Mouse (Mus musculus): ENCODE data around the gene Slc9a5. TPM values are rescaled to one million over a fixed set of nuclear protein-coding genes. Genes with fewer than 3 reads are reported as not detected.

Gene Slc9a5
- total and polyA plus RNA-seq, 3 experiments: 0.95 to 4.5 (median 3.1) TPM

DNA sequence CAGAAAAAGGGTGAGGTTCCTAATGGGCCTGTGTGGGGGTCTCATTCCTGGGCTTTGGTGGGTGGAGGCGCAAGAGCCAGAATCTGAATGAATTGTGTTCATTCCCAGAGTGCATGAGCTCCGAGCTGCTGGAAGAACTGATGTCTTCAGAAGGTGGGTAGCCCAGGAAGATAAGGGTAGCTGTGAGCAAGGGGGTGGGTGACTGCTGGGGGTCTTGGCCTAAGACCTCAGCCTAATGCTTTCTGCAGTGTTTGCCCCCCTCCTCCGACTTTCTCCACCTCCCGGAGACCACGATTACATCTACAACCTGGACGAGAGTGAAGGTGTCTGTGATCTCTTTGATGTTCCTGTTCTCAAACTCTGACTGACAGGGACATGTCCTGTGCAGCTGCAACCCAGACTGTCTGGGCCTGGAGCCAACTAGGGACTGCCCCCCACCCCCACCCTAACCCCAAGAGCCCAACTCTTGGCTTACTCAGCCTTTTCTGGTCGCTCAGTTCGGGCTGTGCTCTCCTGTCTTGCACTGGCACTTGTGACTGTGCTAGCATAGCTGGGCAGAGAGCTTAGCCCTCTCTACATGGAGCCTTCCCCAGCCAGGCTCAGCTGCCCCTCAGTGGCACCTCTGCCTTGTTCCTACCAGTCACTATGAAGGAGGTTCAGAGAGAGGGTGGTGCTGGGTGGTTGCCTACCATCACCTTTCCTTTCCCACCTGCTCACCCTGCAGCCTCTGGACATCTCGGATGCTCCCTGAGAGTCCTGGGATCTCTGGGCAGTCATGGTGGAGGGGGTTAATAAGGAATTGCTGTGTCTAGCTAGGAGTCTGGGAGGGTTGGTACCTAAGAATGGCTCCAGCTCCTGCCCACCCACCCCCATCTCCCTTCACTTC lies 44.1 kb upstream of the Slc9a5 start:
- Histone ChIP-seq H3K79me2 (replicated peaks; ENCODE audit: control insufficient read depth, extremely low read depth, insufficient read depth, poor library complexity, severe bottlenecking) (peaks cover 8% of the 10 kb centered on the region), H3K4me2 (ENCODE audit: insufficient read depth, low read depth, poor library complexity, severe bottlenecking) (no peak overlapping the region), H3K27me3 (replicated peaks) (no peaks in the 10 kb centered on the region), H3K4me1 (ENCODE audit: control insufficient read depth in 1 of 2, insufficient read depth in 2 of 2) (peaks cover 4 to 63% of the 10 kb centered on the region in 2 experiments), H3K9ac (ENCODE audit: insufficient read depth, low read depth) (no peak overlapping the region), H3K36me3 (replicated peaks in 1 of 2; ENCODE audit: control insufficient read depth in 1 of 2, insufficient read depth in 1 of 2, low read length in 1 of 2) (peaks cover 88 to 97% of the 10 kb centered on the region in 2 experiments), H3K9me3 (replicated peaks; ENCODE audit: low read length) (no peaks in the 10 kb centered on the region), H3K4me3 (replicated peaks in 1 of 3; ENCODE audit: low read depth in 2 of 3, low read length in 2 of 3, poor library complexity in 1 of 3) (peak overlapping the region in 1 of 3 experiments; percentile 18), H3K27ac (ENCODE audit: insufficient read depth, low read depth) (peak overlapping the region; percentile 61; the same call in 1 of the 2 replicates)
- TF ChIP-seq POLR2AphosphoS2 (IDR thresholded peaks at IDR 0.05; ENCODE audit: low read depth, low read length) (0 out of 2 replicates have a peak, but pooled peaks have one; percentile 44), ZMIZ1 (IDR thresholded peaks at IDR 0.05; ENCODE audit: low read depth, low read length) (peak; percentile 89), RCOR1 (conservative IDR thresholded peaks at IDR 0.05; ENCODE audit: low read depth, low read length) (no peak)
- dilution Hi-C loops (cut with MboI; ENCODE audit: extremely low pct_ligation_motif_present, extremely low pct_unique_long_range_greater_than_20kb, low sequenced_read_pairs) (no loop called here), in situ Hi-C loops (cut with MboI; ENCODE audit: low pct_ligation_motif_present, low pct_unique_long_range_greater_than_20kb, low sequenced_read_pairs) (no loop called here)
- no peak for DNase-seq (ENCODE audit: extremely low read depth)

DNA sequence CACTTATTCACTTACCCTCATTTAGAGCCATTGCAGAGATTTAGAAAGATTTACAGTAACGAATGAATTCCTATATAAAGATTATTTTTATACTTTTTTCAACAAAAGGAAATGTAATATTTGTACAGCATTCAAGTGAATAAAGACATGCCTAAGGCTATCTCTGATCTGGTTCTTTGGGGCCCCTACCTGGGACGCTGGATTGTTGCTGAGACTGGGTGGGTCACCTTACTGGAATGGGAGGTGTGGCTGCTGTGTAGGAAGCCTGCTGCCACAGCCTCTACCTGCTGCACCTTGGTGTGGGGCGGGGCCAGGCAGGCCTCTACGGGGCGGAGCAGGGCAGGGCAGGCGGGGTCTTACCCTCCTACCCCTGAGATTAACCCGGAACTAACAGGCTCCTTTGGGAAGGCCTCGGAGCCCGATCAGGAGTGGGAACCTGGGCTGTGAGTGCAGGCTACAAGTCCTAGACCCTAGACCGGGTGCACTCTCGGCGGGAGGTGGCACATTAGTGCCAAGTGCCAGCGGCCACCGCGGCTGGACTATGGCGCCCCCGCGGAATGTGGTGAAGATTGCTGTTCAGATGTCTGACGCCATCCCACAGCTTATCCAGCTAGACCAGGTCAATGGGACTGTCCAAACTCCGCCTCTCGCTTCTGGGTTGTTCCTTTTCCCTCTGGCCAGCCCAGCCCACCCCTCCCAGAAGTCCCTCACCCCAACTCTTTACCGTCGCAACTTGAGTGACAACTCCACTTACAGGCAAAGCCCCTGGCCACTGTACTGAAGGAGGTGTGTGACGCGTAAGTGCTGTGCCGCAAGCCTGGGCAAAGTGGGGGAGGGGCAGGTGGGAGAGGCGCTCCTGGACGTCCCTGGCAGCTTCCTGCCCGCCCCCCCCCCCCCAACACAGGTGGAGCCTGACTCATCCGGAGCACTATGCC lies 43.2 kb upstream of the Slc9a5 start, which contains the start of gene Elmo3:
Gene Elmo3 (plus strand): TSS at position 391 of the 935 bp plus-strand sequence.
- H3K4me1 ChIP-seq (ENCODE audit: control insufficient read depth in 1 of 2, insufficient read depth in 2 of 2): peaks cover 4 to 54% of the 10 kb centered on the region in 2 experiments
- H3K9ac ChIP-seq (ENCODE audit: insufficient read depth, low read depth): no peak within 1 kb of the TSS
- dilution Hi-C loops (cut with MboI; ENCODE audit: extremely low pct_ligation_motif_present, extremely low pct_unique_long_range_greater_than_20kb, low sequenced_read_pairs) (no loop called here), in situ Hi-C loops (cut with MboI; ENCODE audit: low pct_ligation_motif_present, low pct_unique_long_range_greater_than_20kb, low sequenced_read_pairs) (no loop called here)
- no peak for DNase-seq (ENCODE audit: extremely low read depth)
- H3K27ac ChIP-seq (ENCODE audit: insufficient read depth, low read depth): peak within 1 kb of the TSS; percentile 61; the same call in 1 of the 2 replicates
- peaks cover 89 to 97% of the 10 kb centered on the region in 2 experiments for H3K36me3 ChIP-seq (replicated peaks in 1 of 2; ENCODE audit: control insufficient read depth in 1 of 2, insufficient read depth in 1 of 2, low read length in 1 of 2)
- H3K4me3 ChIP-seq (replicated peaks in 1 of 3; ENCODE audit: low read depth in 2 of 3, low read length in 2 of 3, poor library complexity in 1 of 3): peak within 1 kb of the TSS in 1 of 3 experiments; percentile 18
- H3K9me3 ChIP-seq (replicated peaks; ENCODE audit: low read length): no peaks in the 10 kb centered on the region
- H3K4me2 ChIP-seq (ENCODE audit: insufficient read depth, low read depth, poor library complexity, severe bottlenecking): no peak within 1 kb of the TSS
- no peaks in the 10 kb centered on the region for H3K27me3 ChIP-seq (replicated peaks)
- TF ChIP-seq E2F4 (IDR thresholded peaks at IDR 0.05; ENCODE audit: insufficient replicate concordance, low read depth, low read length) (no peak), MEF2A (IDR thresholded peaks at IDR 0.05; ENCODE audit: borderline replicate concordance, low read depth, low read length) (no peak), POLR2A (IDR thresholded peaks at IDR 0.05; ENCODE audit: low read depth, low read length) (peak; percentile 27; the same call in 1 of the 2 replicates)
- peaks cover 1% of the 10 kb centered on the region; the same call in 1 of the 2 replicates for H3K79me2 ChIP-seq (replicated peaks; ENCODE audit: control insufficient read depth, extremely low read depth, insufficient read depth, poor library complexity, severe bottlenecking)

DNA sequence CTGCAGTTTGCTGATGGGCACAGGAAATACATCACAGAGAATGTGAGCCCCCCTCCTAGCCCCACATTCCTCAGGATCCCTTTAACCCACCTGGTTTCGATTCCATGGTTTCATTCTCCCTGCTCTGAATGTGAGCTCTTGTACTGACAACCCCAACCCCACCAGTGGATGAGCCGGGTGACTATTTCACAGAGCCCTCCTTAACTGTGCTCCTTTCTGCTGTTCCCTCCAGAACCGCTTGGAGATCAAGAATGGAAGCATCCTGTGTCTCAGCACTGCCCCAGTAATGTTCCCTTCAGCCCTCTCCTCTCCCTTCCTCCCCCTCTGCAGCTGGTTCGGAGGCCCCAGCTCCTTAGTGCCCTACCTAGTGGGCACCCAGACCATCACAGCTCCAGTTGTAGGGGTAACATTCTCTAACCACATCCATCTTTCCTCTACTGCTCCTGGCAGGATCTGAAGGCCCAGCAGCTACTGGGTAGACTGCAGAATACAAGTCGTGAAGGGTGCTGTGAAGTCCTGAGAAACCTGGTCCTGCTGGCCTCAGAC lies 42.4 kb upstream of the Slc9a5 start:
- dilution Hi-C loops (cut with MboI; ENCODE audit: extremely low pct_ligation_motif_present, extremely low pct_unique_long_range_greater_than_20kb, low sequenced_read_pairs): no loop called here
- no peak for DNase-seq (ENCODE audit: extremely low read depth)
- H3K9ac ChIP-seq (ENCODE audit: insufficient read depth, low read depth): no peak overlapping the region
- peaks cover 87 to 95% of the 10 kb centered on the region in 2 experiments for H3K36me3 ChIP-seq (replicated peaks in 1 of 2; ENCODE audit: control insufficient read depth in 1 of 2, insufficient read depth in 1 of 2, low read length in 1 of 2)
- H3K27me3 ChIP-seq (replicated peaks): no peaks in the 10 kb centered on the region
- H3K9me3 ChIP-seq (replicated peaks; ENCODE audit: low read length): peaks cover 1% of the 10 kb centered on the region
- no peak overlapping the region for H3K27ac ChIP-seq (ENCODE audit: insufficient read depth, low read depth)
- no peak overlapping the region for H3K4me3 ChIP-seq (replicated peaks in 1 of 3; ENCODE audit: low read depth in 2 of 3, low read length in 2 of 3, poor library complexity in 1 of 3)
- TF ChIP-seq POLR2A (IDR thresholded peaks at IDR 0.05; ENCODE audit: low read depth, low read length) (no peak), TBP (conservative IDR thresholded peaks at IDR 0.05; ENCODE audit: low read depth, low read length) (no peak), UBTF (IDR thresholded peaks at IDR 0.05; ENCODE audit: low read depth, low read length) (no peak), RCOR1 (conservative IDR thresholded peaks at IDR 0.05; ENCODE audit: low read depth, low read length) (no peak), USF1 (IDR thresholded peaks at IDR 0.05; ENCODE audit: low read depth, low read length) (no peak), CTCF (conservative IDR thresholded peaks at IDR 0.05 in 1 of 2, IDR thresholded peaks at IDR 0.05 in 1 of 2; ENCODE audit: low read depth in 2 of 2, low read length in 2 of 2) (no peak), KAT2A (IDR thresholded peaks at IDR 0.05; ENCODE audit: insufficient replicate concordance, low read length) (no peak), IRF4 (IDR thresholded peaks at IDR 0.05; ENCODE audit: low read depth, low read length) (no peak), ELF1 (IDR thresholded peaks at IDR 0.05; ENCODE audit: low read depth, low read length) (no peak), RAD21 (IDR thresholded peaks at IDR 0.05; ENCODE audit: low read depth, low read length) (no peak), BHLHE40 (IDR thresholded peaks at IDR 0.05; ENCODE audit: low read depth, low read length) (no peak), E2F4 (IDR thresholded peaks at IDR 0.05; ENCODE audit: insufficient replicate concordance, low read depth, low read length) (no peak), MXI1 (IDR thresholded peaks at IDR 0.05; ENCODE audit: low read depth, low read length) (no peak), NELFE (IDR thresholded peaks at IDR 0.05; ENCODE audit: low read depth, low read length) (no peak), ZNF384 (IDR thresholded peaks at IDR 0.05; ENCODE audit: low read depth, low read length) (no peak)
- H3K4me1 ChIP-seq (ENCODE audit: control insufficient read depth in 1 of 2, insufficient read depth in 2 of 2): peaks cover 3 to 48% of the 10 kb centered on the region in 2 experiments
- in situ Hi-C loops (cut with MboI; ENCODE audit: low pct_ligation_motif_present, low pct_unique_long_range_greater_than_20kb, low sequenced_read_pairs): no loop called here
- H3K4me2 ChIP-seq (ENCODE audit: insufficient read depth, low read depth, poor library complexity, severe bottlenecking): no peak overlapping the region
- no peaks in the 10 kb centered on the region for H3K79me2 ChIP-seq (replicated peaks; ENCODE audit: control insufficient read depth, extremely low read depth, insufficient read depth, poor library complexity, severe bottlenecking)
